Mouse (Mus musculus) testis, adult 2 months (tissue): ENCODE measurements around the gene Pdap1.

ENCODE experiments used
- CTCF ChIP-seq: fragments of 200-500 bp; IDR thresholded peaks from 2 replicates; pipeline ENCODE4 v1.5.1; 2012; ENCODE audit warnings: low read depth, mild to moderate bottlenecking, inconsistent platforms, low read length, moderate library complexity; ENCODE audit not compliant: control insufficient read depth, insufficient read depth, insufficient replicate concordance
- POLR2A ChIP-seq: fragments of 200-500 bp; IDR thresholded peaks from 2 replicates; pipeline ENCODE4 v1.6.1; 2012; ENCODE audit warnings: low read depth, mild to moderate bottlenecking, inconsistent platforms, low read length, moderate library complexity; ENCODE audit not compliant: control insufficient read depth

GRCm38 (mm10) chr5:145112566-145112965 lies 27.5 kb downstream of the Pdap1 start:
- TF ChIP-seq CTCF (no peak), POLR2A (no peak)
